Mouse (Mus musculus): ENCODE results near the gene Ric8b.
A peak's percentile ranks its signal among the peaks of the same experiment; 100 is the strongest.

Ric8b gene

GRCm38 (mm10) chr10:84916810-84917730 lies at the start of gene Ric8b:
Ric8b (plus strand) TSS chr10:84917616.
- DNase-seq (ENCODE audit: low read depth, low spot score) = peak; percentile 98

- no peak for DNase-seq (ENCODE audit: low read depth, low spot score)
Measured at GRCm38 (mm10) chr10:84871285-84871684, 46.1 kb upstream of the Ric8b start.

GRCm38 (mm10) chr10:84871921-84872320 lies 45.5 kb upstream of the Ric8b start:
- DNase-seq (ENCODE audit: low read depth, low spot score) = no peak

GRCm38 (mm10) chr10:84879823-84880571 lies 37.4 kb upstream of the Ric8b start:
- DNase-seq (ENCODE audit: low read depth, low spot score) = no peak

- DNase-seq (ENCODE audit: low read depth, low spot score) = no peak
Measured at GRCm38 (mm10) chr10:84882528-84882927, 34.9 kb upstream of the Ric8b start.

- no peak for DNase-seq (ENCODE audit: low read depth, low spot score)
Measured at GRCm38 (mm10) chr10:84885341-84885884, 32.0 kb upstream of the Ric8b start.

- peak; percentile 62 for DNase-seq (ENCODE audit: low read depth, low spot score)
Measured at GRCm38 (mm10) chr10:84886221-84886627, 31.2 kb upstream of the Ric8b start.

- DNase-seq (ENCODE audit: low read depth, low spot score) = no peak
Measured at GRCm38 (mm10) chr10:84886785-84887184, 30.6 kb upstream of the Ric8b start.

GRCm38 (mm10) chr10:84889096-84889846 lies 28.1 kb upstream of the Ric8b start:
- DNase-seq (ENCODE audit: low read depth, low spot score) = no peak

GRCm38 (mm10) chr10:84895810-84896358 lies 21.5 kb upstream of the Ric8b start:
- DNase-seq (ENCODE audit: low read depth, low spot score) = no peak

- DNase-seq (ENCODE audit: low read depth, low spot score) = no peak
Measured at GRCm38 (mm10) chr10:84896941-84897930, 20.2 kb upstream of the Ric8b start.

GRCm38 (mm10) chr10:84898144-84898979 lies 19.1 kb upstream of the Ric8b start:
- DNase-seq (ENCODE audit: low read depth, low spot score) = no peak

GRCm38 (mm10) chr10:84901676-84902075 lies 15.7 kb upstream of the Ric8b start:
- no peak for DNase-seq (ENCODE audit: low read depth, low spot score)

- DNase-seq (ENCODE audit: low read depth, low spot score) = no peak
Measured at GRCm38 (mm10) chr10:84902213-84902612, 15.2 kb upstream of the Ric8b start.

- DNase-seq (ENCODE audit: low read depth, low spot score) = no peak
Measured at GRCm38 (mm10) chr10:84903307-84903706, 14.1 kb upstream of the Ric8b start.

- DNase-seq (ENCODE audit: low read depth, low spot score) = no peak
Measured at GRCm38 (mm10) chr10:84903742-84904141, 13.7 kb upstream of the Ric8b start.

- DNase-seq (ENCODE audit: low read depth, low spot score) = no peak
Measured at GRCm38 (mm10) chr10:84906895-84907294, 10.5 kb upstream of the Ric8b start.

GRCm38 (mm10) chr10:84908006-84908405 lies 9.4 kb upstream of the Ric8b start:
- DNase-seq (ENCODE audit: low read depth, low spot score) = no peak

- DNase-seq (ENCODE audit: low read depth, low spot score) = no peak
Measured at GRCm38 (mm10) chr10:84908471-84908870, 8.9 kb upstream of the Ric8b start.
